Mouse (Mus musculus): ENCODE measurements around the gene Sars2. TPM values are rescaled to one million over a fixed set of nuclear protein-coding genes. Genes with fewer than 3 reads are reported as not detected.
A peak's percentile ranks its signal among the peaks of the same experiment; 100 is the strongest.
"Not testable (repeated sequence)": the region's sequence is repeated elsewhere in the genome, so short reads cannot be mapped to it uniquely, and the experiment has no call there.

Gene Sars2
- 7.3 and 11.9 TPM in 2 replicates for polyA plus RNA-seq (2011; ENCODE audit: insufficient read depth, insufficient read length, low replicate concordance, missing spikeins)

GRCm38 (mm10) chr7:28741709-28742438 is at the start of gene Sars2, which contains the start of gene Mrps12:
Gene Sars2 (plus strand): TSS chr7:28741992.
Gene Mrps12 (minus strand): TSS chr7:28741820.
- Histone ChIP-seq H3K4me3 (replicated peaks; ENCODE audit: control insufficient read depth, low read depth, low read length) (peak within 1 kb of the TSS; percentile 97), H3K27ac (ENCODE audit: control insufficient read depth, insufficient read depth, low read depth, low read length, poor library complexity) (peak within 1 kb of the TSS; percentile 88), H3K4me1 (ENCODE audit: control insufficient read depth, insufficient read depth, low read length) (no peaks in the 10 kb centered on the region; the same call in 1 of the 2 replicates)
- TF ChIP-seq CTCF (IDR thresholded peaks at IDR 0.05; ENCODE audit: control insufficient read depth, insufficient read depth, low read length), result peak; percentile 83
- TF ChIP-seq POLR2A (IDR thresholded peaks at IDR 0.05; ENCODE audit: borderline replicate concordance, control insufficient read depth, low read depth, low read length), result peak; percentile 60; the same call in 1 of the 2 replicates
- under 1% methylated on average over 39 of the region's 39 CpGs for WGBS

GRCm38 (mm10) chr7:28692545-28693320 is 49.1 kb upstream of the Sars2 start, which contains the start of gene Fbxo27:
Gene Fbxo27 (plus strand): TSS chr7:28692849.
- peak within 1 kb of the TSS; percentile 50 for H3K4me3 ChIP-seq (replicated peaks; ENCODE audit: control insufficient read depth, low read depth, low read length)
- TF ChIP-seq POLR2A (IDR thresholded peaks at IDR 0.05; ENCODE audit: borderline replicate concordance, control insufficient read depth, low read depth, low read length), result no peak
- no peak for TF ChIP-seq CTCF (IDR thresholded peaks at IDR 0.05; ENCODE audit: control insufficient read depth, insufficient read depth, low read length)
- H3K4me1 ChIP-seq (ENCODE audit: control insufficient read depth, insufficient read depth, low read length), result no peaks in the 10 kb centered on the region
- WGBS, result 60% methylated on average over 28 of the region's 30 CpGs
- H3K27ac ChIP-seq (ENCODE audit: control insufficient read depth, insufficient read depth, low read depth, low read length, poor library complexity), result peak within 1 kb of the TSS; percentile 26; the same call in 1 of the 2 replicates

- TF ChIP-seq CTCF (IDR thresholded peaks at IDR 0.05; ENCODE audit: control insufficient read depth, insufficient read depth, low read length), result no peak
- TF ChIP-seq POLR2A (IDR thresholded peaks at IDR 0.05; ENCODE audit: borderline replicate concordance, control insufficient read depth, low read depth, low read length), result no peak
- Histone ChIP-seq H3K4me3 (replicated peaks; ENCODE audit: control insufficient read depth, low read depth, low read length) (peak overlapping the region; percentile 50), H3K4me1 (ENCODE audit: control insufficient read depth, insufficient read depth, low read length) (no peaks in the 10 kb centered on the region), H3K27ac (ENCODE audit: control insufficient read depth, insufficient read depth, low read depth, low read length, poor library complexity) (peak overlapping the region; percentile 26; the same call in 1 of the 2 replicates)
- 3% methylated on average over 34 of the region's 38 CpGs for whole genome bisulfite sequencing
Measured at GRCm38 (mm10) chr7:28693321-28693966, 48.3 kb upstream of the Sars2 start.

GRCm38 (mm10) chr7:28694423-28694822 is 47.4 kb upstream of the Sars2 start:
- TF ChIP-seq CTCF (IDR thresholded peaks at IDR 0.05; ENCODE audit: control insufficient read depth, insufficient read depth, low read length), result no peak
- no peak for TF ChIP-seq POLR2A (IDR thresholded peaks at IDR 0.05; ENCODE audit: borderline replicate concordance, control insufficient read depth, low read depth, low read length)
- H3K27ac ChIP-seq (ENCODE audit: control insufficient read depth, insufficient read depth, low read depth, low read length, poor library complexity), result peak overlapping the region; percentile 24; the same call in 1 of the 2 replicates
- no peaks in the 10 kb centered on the region for H3K4me1 ChIP-seq (ENCODE audit: control insufficient read depth, insufficient read depth, low read length)
- peak overlapping the region; percentile 46 for H3K4me3 ChIP-seq (replicated peaks; ENCODE audit: control insufficient read depth, low read depth, low read length)
- WGBS, result 16% methylated on average over 14 of the region's 14 CpGs

- no peak for TF ChIP-seq POLR2A (IDR thresholded peaks at IDR 0.05; ENCODE audit: borderline replicate concordance, control insufficient read depth, low read depth, low read length)
- no peak for TF ChIP-seq CTCF (IDR thresholded peaks at IDR 0.05; ENCODE audit: control insufficient read depth, insufficient read depth, low read length)
- no peaks in the 10 kb centered on the region for H3K4me1 ChIP-seq (ENCODE audit: control insufficient read depth, insufficient read depth, low read length)
Measured at GRCm38 (mm10) chr7:28694966-28695511, 46.8 kb upstream of the Sars2 start.

GRCm38 (mm10) chr7:28697277-28697676 is 44.5 kb upstream of the Sars2 start:
- no peak for TF ChIP-seq CTCF (IDR thresholded peaks at IDR 0.05; ENCODE audit: control insufficient read depth, insufficient read depth, low read length)
- 81% methylated on average over 11 of the region's 11 CpGs for WGBS

More at GRCm38 (mm10) chr7:28694966-28695511, 46.8 kb upstream of the Sars2 start:
- H3K27ac ChIP-seq (ENCODE audit: control insufficient read depth, insufficient read depth, low read depth, low read length, poor library complexity), result peak overlapping the region; percentile 56
- peak overlapping the region; percentile 50 for H3K4me3 ChIP-seq (replicated peaks; ENCODE audit: control insufficient read depth, low read depth, low read length)
- 28% methylated on average over 8 of the region's 8 CpGs for WGBS

GRCm38 (mm10) chr7:28700269-28700668 is 41.5 kb upstream of the Sars2 start:
- WGBS, result 89% methylated on average over 4 of the region's 4 CpGs

More at GRCm38 (mm10) chr7:28697277-28697676, 44.5 kb upstream of the Sars2 start:
- Histone ChIP-seq H3K4me3 (replicated peaks; ENCODE audit: control insufficient read depth, low read depth, low read length) (no peak overlapping the region), H3K4me1 (ENCODE audit: control insufficient read depth, insufficient read depth, low read length) (no peaks in the 10 kb centered on the region), H3K27ac (ENCODE audit: control insufficient read depth, insufficient read depth, low read depth, low read length, poor library complexity) (no peak overlapping the region)

GRCm38 (mm10) chr7:28701306-28701705 is 40.5 kb upstream of the Sars2 start:
- H3K4me1 ChIP-seq (ENCODE audit: control insufficient read depth, insufficient read depth, low read length); H3K4me3 ChIP-seq (replicated peaks; ENCODE audit: control insufficient read depth, low read depth, low read length); H3K27ac ChIP-seq (ENCODE audit: control insufficient read depth, insufficient read depth, low read depth, low read length, poor library complexity): not testable (repeated sequence)
- WGBS, result 89% methylated on average over 12 of the region's 12 CpGs

More at GRCm38 (mm10) chr7:28700269-28700668, 41.5 kb upstream of the Sars2 start:
- Histone ChIP-seq H3K27ac (ENCODE audit: control insufficient read depth, insufficient read depth, low read depth, low read length, poor library complexity) (no peak overlapping the region), H3K4me3 (replicated peaks; ENCODE audit: control insufficient read depth, low read depth, low read length) (no peak overlapping the region), H3K4me1 (ENCODE audit: control insufficient read depth, insufficient read depth, low read length) (no peaks in the 10 kb centered on the region)
- TF ChIP-seq POLR2A (IDR thresholded peaks at IDR 0.05; ENCODE audit: borderline replicate concordance, control insufficient read depth, low read depth, low read length) (no peak), CTCF (IDR thresholded peaks at IDR 0.05; ENCODE audit: control insufficient read depth, insufficient read depth, low read length) (no peak)

All from bone marrow, adult 2 months (tissue).